Mouse (Mus musculus) ES-Bruce4 (cell line): ENCODE data around the gene Itpkc. TPM values are rescaled to one million over a fixed set of nuclear protein-coding genes. Genes with fewer than 3 reads are reported as not detected.

Experiments used
- H3K27ac ChIP-seq: 2 replicates; pipeline ENCODE4 v1.5.1; 2012; ENCODE audit warnings: low read length, inconsistent platforms; ENCODE audit not compliant: insufficient read depth
- H3K27me3 ChIP-seq: 2 replicates; pipeline ENCODE4 v1.6.1; 2012; ENCODE audit warnings: mild to moderate bottlenecking, low read length, inconsistent platforms; ENCODE audit not compliant: control insufficient read depth, poor library complexity, insufficient read depth, severe bottlenecking
- H3K36me3 ChIP-seq: 2 replicates; pipeline ENCODE4 v1.6.1; 2012; ENCODE audit warnings: inconsistent platforms, mild to moderate bottlenecking, low read length, moderate library complexity; ENCODE audit not compliant: control insufficient read depth, poor library complexity, insufficient read depth, severe bottlenecking
- H3K4me1 ChIP-seq: one replicate; pipeline ENCODE4 v1.8.1; 2011; ENCODE audit warnings: low read length; ENCODE audit not compliant: control insufficient read depth, insufficient read depth
- H3K4me3 ChIP-seq: 2 replicates; pipeline ENCODE4 v1.5.1; 2011; ENCODE audit warnings: low read depth, mild to moderate bottlenecking, low read length
- H3K9ac ChIP-seq: 2 replicates; pipeline ENCODE4 v1.6.1; 2012; ENCODE audit warnings: low read depth, mild to moderate bottlenecking, inconsistent platforms; ENCODE audit not compliant: poor library complexity, severe bottlenecking
- H3K9me3 ChIP-seq: replicated peaks from 2 replicates; pipeline ENCODE4 v1.6.1; 2012; ENCODE audit warnings: mild to moderate bottlenecking, low read length, inconsistent platforms; ENCODE audit not compliant: control insufficient read depth, poor library complexity, insufficient read depth, severe bottlenecking
- CTCF ChIP-seq: IDR thresholded peaks from one replicate; pipeline ENCODE4 v1.8.1; 2011; ENCODE audit warnings: low read depth, low read length
- EP300 ChIP-seq: IDR thresholded peaks from 2 replicates; pipeline ENCODE4 v1.6.1; 2011; ENCODE audit warnings: low read depth, low read length; ENCODE audit not compliant: insufficient read depth
- POLR2A ChIP-seq: IDR thresholded peaks from one replicate; pipeline ENCODE4 v1.8.1; 2011; ENCODE audit warnings: low read length; ENCODE audit not compliant: insufficient read depth
- polyA plus RNA-seq: library from polyadenylated mRNA; stranded (reverse); fragments of >200 nt; gene quantifications from 2 replicates; pipeline ENCODE4 v1.2.4, GENCODE M21; 2011; ENCODE audit warnings: low read depth; ENCODE audit not compliant: missing spikeins, insufficient read depth, insufficient read length

Gene Itpkc
- polyA plus RNA-seq, 1 experiment, result 11.3 TPM

DNA sequence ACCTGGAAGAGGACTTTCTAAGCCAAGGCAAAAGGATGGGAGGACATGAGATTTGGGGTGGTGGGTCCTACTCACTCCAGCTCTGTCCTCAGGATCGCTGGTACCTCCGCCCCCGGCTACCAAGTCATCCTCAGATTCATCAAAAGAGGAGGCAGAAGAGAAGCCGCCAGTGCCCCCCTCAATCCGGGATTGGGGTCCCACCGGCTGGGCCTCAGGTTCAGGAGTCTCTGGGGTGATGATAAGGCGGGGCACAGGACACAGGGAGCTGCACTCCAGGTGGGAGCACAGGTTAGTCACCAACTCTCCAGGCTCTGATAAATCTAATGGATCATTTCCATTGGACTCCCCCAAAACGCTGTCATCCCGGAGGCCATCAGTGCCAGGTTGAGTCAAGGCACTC lies 1.2 kb downstream of the Itpkc start:
- H3K4me3 ChIP-seq, result peak overlapping the region; percentile 73
- no peaks in the 10 kb centered on the region for H3K9me3 ChIP-seq
- peaks cover 7% of the 10 kb centered on the region for H3K4me1 ChIP-seq
- no peaks in the 10 kb centered on the region for H3K27me3 ChIP-seq
- H3K9ac ChIP-seq, result peak overlapping the region; percentile 77
- H3K36me3 ChIP-seq, result no peaks in the 10 kb centered on the region
- H3K27ac ChIP-seq, result no peak overlapping the region
- TF ChIP-seq POLR2A, result no peak
- TF ChIP-seq CTCF, result no peak
- TF ChIP-seq EP300, result no peak

DNA sequence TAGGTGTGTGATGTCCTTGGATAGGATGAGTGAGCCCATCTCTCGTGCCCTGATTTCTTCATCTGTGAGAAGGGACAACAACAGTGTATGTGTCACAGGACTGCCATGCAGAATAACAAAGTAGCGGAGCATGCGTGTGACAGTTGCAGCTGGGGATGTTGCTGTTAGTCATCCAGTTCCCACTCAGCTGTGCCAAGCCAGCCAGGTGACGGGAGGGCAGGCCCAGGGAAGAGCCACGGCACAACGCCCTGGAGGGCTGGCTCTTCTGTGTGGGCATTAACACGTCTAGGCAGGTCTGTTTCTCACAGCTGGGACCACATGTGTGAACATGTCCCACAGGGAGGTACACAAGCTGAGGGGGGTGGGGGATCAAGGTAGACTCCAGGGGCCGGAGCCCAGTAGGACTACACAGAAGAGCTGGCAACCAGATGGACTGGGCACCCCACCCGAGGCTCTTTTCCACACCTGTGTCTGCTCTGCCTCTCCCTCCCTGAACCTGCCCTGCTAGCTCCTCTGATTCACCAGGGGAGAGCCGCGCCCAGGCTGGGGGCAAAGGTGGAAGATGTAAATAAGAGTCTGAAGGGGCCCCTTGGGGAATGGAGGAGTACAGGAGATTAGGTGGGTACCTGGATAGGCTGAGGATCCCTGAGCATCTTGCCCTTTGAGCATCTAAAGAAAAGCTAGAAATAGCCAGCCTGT lies 3.4 kb downstream of the Itpkc start:
- Histone ChIP-seq H3K4me1 (peaks cover 9% of the 10 kb centered on the region), H3K36me3 (no peaks in the 10 kb centered on the region), H3K9me3 (no peaks in the 10 kb centered on the region), H3K27ac (peak overlapping the region; percentile 23), H3K27me3 (no peaks in the 10 kb centered on the region), H3K4me3 (no peak overlapping the region), H3K9ac (0 out of 2 replicates have a peak overlapping the region, but pooled peaks have one; percentile 22)
- no peak for TF ChIP-seq POLR2A
- TF ChIP-seq EP300, result no peak

DNA sequence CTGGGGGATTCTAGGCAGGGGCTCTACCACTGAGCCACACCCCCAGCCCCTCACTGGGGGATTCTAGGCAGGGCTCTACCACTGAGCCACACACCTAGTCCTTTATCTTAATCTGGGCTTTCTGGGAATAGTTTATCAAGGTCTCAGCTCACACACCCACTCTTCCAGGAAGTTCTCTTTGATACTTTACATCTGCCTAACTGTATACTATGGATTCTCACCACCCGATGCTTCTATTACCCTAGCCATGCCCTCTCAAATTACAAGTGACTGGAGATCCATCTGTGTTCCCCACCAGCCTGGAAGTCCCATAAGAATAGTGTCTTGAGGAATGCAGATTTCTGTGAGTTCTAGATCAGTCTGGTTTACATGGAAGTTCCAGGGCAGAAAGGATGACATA lies 5.9 kb downstream of the Itpkc start:
- TF ChIP-seq CTCF, result no peak
- TF ChIP-seq POLR2A, result no peak
- no peak for TF ChIP-seq EP300
- Histone ChIP-seq H3K4me3 (no peak overlapping the region), H3K27ac (no peak overlapping the region), H3K4me1 (peaks cover 9% of the 10 kb centered on the region), H3K27me3 (no peaks in the 10 kb centered on the region), H3K9me3 (no peaks in the 10 kb centered on the region), H3K9ac (no peak overlapping the region), H3K36me3 (no peaks in the 10 kb centered on the region)

DNA sequence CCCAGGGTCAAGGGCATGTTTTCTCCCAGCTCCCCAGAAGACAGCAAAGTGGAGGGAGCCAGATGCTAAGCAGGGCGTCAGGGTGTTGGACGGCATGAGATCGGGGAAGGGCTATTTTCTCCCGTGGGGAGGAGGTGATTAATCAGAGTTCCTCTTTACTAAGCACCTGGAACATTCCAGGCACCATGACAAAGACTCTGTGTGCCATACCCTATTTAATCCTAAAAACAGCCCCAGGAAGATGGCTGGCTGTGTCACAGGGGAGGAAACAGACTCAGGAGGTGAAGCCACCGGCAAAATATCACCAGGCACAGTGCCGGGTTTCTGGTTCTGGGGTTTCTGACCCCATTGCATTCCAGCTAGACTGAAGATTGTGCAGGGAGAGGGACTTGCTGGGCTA lies 6.5 kb downstream of the Itpkc start:
- H3K4me3 ChIP-seq, result no peak overlapping the region
- no peaks in the 10 kb centered on the region for H3K9me3 ChIP-seq
- no peaks in the 10 kb centered on the region for H3K36me3 ChIP-seq
- TF ChIP-seq POLR2A (no peak), CTCF (no peak), EP300 (no peak)
- H3K9ac ChIP-seq, result no peak overlapping the region
- peaks cover 9% of the 10 kb centered on the region for H3K4me1 ChIP-seq
- no peaks in the 10 kb centered on the region for H3K27me3 ChIP-seq
- H3K27ac ChIP-seq, result no peak overlapping the region

DNA sequence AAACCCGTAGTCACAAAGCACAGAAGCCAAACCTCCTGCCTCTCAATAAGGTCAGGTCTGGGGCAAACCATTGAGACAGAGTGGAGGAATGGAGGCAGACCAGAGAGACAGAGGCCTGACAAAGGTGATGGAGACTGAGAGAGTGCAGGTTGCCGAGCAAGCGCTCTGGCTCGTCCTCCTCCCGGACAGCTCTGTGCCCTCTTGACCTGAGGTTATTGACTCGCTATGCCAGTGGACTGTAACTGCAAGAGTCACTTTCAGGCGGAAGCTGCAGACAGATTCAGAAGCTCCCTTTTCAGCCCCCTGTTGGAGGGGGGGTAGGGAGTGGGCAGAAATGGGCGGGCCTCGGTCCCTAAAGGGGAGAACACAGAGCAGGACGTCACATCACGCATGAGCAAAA lies 8.5 kb downstream of the Itpkc start:
- no peaks in the 10 kb centered on the region for H3K9me3 ChIP-seq
- H3K27me3 ChIP-seq, result no peaks in the 10 kb centered on the region
- 0 out of 2 replicates have a peak, but pooled peaks cover 2% of the 10 kb centered on the region for H3K36me3 ChIP-seq
- H3K27ac ChIP-seq, result no peak overlapping the region
- H3K9ac ChIP-seq, result no peak overlapping the region
- no peak overlapping the region for H3K4me3 ChIP-seq
- H3K4me1 ChIP-seq, result peaks cover 6% of the 10 kb centered on the region
- TF ChIP-seq EP300 (no peak), CTCF (no peak), POLR2A (no peak)

DNA sequence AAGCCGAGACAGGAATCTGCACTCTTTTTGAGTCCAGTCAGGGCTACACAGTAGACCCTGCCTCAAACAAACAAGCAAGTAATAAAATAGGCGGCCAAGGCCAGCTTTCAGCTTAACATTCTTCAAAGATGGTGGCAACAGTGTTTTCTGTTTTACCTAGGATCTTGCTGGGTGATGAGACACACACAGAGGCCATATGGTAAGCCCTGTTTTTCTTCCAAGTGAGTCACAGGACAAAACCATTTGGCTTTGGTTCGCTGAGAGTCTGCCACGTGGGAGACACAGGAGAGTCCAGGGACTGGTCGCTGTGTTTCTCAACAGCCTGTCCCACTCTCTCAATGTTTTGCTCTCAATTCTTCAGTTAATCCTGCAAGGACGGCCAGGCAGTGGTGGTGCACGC lies 9.9 kb downstream of the Itpkc start:
- TF ChIP-seq CTCF, result no peak
- TF ChIP-seq EP300, result no peak
- peaks cover 5% of the 10 kb centered on the region for H3K4me1 ChIP-seq
- no peak overlapping the region for H3K27ac ChIP-seq
- H3K36me3 ChIP-seq, result 0 out of 2 replicates have a peak, but pooled peaks cover 2% of the 10 kb centered on the region
- H3K9me3 ChIP-seq, result no peaks in the 10 kb centered on the region
- H3K4me3 ChIP-seq, result no peak overlapping the region
- H3K9ac ChIP-seq, result no peak overlapping the region
- H3K27me3 ChIP-seq, result no peaks in the 10 kb centered on the region
